Mouse (Mus musculus) thymus, adult 2 months (tissue): ENCODE data around the gene Mterf1b. TPM values are rescaled to one million over a fixed set of nuclear protein-coding genes. Genes with fewer than 3 reads are reported as not detected.

ENCODE experiments used
- DNase-seq: peaks from one replicate; pipeline ENCODE4 v3.0.0; 2021
- H3K27ac ChIP-seq: fragments of 200-500 bp; 2 replicates; pipeline ENCODE4 v1.5.1; 2012; ENCODE audit warnings: low read length, control low read depth; ENCODE audit not compliant: control insufficient read depth, insufficient read depth
- H3K27me3 ChIP-seq: fragments of 200-500 bp; 2 replicates; pipeline ENCODE4 v1.6.1; 2012; ENCODE audit warnings: mild to moderate bottlenecking, low read length, moderate library complexity, mixed read lengths; ENCODE audit not compliant: control insufficient read depth, insufficient read depth
- H3K36me3 ChIP-seq: fragments of 200-500 bp; 2 replicates; pipeline ENCODE4 v1.6.1; 2012; ENCODE audit warnings: mild to moderate bottlenecking, low read length, moderate library complexity; ENCODE audit not compliant: control insufficient read depth, insufficient read depth
- H3K4me1 ChIP-seq: fragments of 200-500 bp; replicated peaks from 2 replicates; pipeline ENCODE4 v1.6.1; 2012; ENCODE audit warnings: low read length; ENCODE audit not compliant: control insufficient read depth, insufficient read depth
- H3K4me3 ChIP-seq: fragments of 200-500 bp; 2 replicates; pipeline ENCODE4 v1.5.1; 2012; ENCODE audit warnings: mild to moderate bottlenecking, low read length, control low read depth, moderate library complexity; ENCODE audit not compliant: control insufficient read depth, insufficient read depth
- CTCF ChIP-seq: fragments of 200-500 bp; IDR thresholded peaks from 2 replicates; pipeline ENCODE4 v1.5.1; 2012; ENCODE audit warnings: mild to moderate bottlenecking, control low read depth, low read length, moderate library complexity, borderline replicate concordance; ENCODE audit not compliant: control insufficient read depth, poor library complexity, insufficient read depth; ENCODE audit errors: extremely low read depth
- POLR2A ChIP-seq: fragments of 200-500 bp; IDR thresholded peaks from 2 replicates; pipeline ENCODE4 v1.6.1; 2012; ENCODE audit warnings: mild to moderate bottlenecking, low read length, control low read depth, moderate library complexity; ENCODE audit not compliant: control insufficient read depth, poor library complexity, insufficient read depth; ENCODE audit errors: extremely low read depth
- WGBS: fragments of 180-500 bp; shearing (Covaris S2); methylation state at CpG from one replicate; pipeline ENCODE4 v1.1.7; 2018; 5-methylcytosine and 5-hydroxymethylcytosine counted together
- polyA plus RNA-seq: library from polyadenylated mRNA; depleted of rRNA; stranded (reverse); fragments of >200 nt; gene quantifications from 2 replicates; pipeline ENCODE4 v1.2.3, GENCODE M21; 2012; rRNA removed

The Mterf1b gene
- polyA plus RNA-seq, 1 experiment, result 0.34 TPM

DNA sequence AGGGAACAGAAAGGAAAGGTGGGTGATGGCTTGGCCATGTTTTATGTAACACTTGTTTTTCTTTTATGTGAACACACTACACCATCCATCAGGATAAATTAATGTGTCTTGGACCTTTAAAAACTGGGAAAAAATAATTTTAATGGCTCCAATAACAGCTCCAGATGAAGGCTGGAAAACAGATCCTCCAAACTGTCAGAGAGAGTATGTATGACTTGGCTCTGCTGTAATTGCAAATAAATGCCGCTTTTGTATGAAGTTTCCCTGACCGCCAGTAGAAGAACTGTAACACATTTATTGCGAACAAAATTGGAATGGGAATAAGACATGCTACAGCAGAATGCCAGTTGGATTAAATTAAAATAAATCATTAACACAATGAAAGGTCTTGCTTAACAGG is 29.1 kb downstream of the Mterf1b start:
- Histone ChIP-seq H3K27ac (no peak overlapping the region), H3K36me3 (no peaks in the 10 kb centered on the region)
- 94% methylated on average over 3 of the region's 3 CpGs for WGBS

DNA sequence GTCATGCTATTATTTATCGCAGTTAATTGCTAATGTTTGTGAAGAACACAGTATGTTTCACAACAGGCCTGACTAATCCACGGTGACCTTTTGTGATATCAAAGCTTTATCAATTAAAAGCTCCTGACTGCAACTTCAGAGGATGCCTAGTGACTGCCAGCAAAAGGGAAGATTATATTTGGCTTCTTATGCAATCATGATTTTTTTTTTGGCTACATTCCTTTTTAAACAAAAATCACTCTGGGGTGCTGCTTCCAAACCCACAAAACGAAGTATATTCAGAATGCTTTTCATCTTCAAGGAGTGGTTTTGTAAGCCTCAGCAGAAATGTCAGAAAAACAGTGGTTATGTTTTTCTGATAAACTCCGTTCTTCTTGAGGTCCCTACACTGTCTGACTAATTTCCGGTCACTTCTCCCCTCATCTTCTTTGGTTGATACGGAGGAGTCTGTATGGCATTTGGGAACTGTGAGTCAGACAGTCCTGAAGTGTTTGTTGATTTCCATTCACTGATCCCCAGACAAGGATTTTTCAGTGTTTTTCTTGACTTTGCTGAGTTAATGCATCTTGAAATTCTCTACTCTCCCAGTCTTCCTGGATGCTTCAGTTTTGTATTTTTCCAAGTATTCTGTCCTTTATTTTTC is 29.9 kb downstream of the Mterf1b start:
- Histone ChIP-seq H3K36me3 (no peaks in the 10 kb centered on the region), H3K27me3 (no peaks in the 10 kb centered on the region), H3K27ac (no peak overlapping the region), H3K4me3 (no peak overlapping the region), H3K4me1 (no peaks in the 10 kb centered on the region)
- 80% methylated on average over 6 of the region's 6 CpGs for WGBS
- TF ChIP-seq CTCF, result no peak
- TF ChIP-seq POLR2A, result no peak
- no peak for DNase-seq

More for the DNA sequence above, 29.1 kb downstream of the Mterf1b start:
- TF ChIP-seq CTCF, result no peak
- TF ChIP-seq POLR2A, result no peak
- Histone ChIP-seq H3K4me3 (no peak overlapping the region), H3K27me3 (no peaks in the 10 kb centered on the region), H3K4me1 (no peaks in the 10 kb centered on the region)
- DNase-seq, result no peak

DNA sequence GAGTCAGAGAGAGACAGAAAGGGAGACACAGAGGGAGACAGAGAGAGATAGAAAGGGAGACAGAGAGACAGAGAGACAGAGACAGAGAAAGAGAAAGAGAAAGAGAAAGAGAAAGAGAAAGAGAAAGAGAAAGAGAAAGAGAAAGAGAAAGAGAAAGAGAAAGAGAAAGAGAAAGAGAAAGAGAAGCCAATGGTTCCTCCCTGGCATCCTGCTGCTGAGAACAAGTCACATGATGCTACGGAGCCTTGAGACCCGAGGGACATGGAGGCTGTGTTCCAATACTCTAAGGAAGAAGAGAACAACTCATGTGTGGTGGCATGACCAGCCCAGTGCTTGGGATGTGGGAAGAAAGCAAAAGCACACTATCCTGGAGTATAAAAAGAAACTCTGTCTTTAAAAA is 40.0 kb downstream of the Mterf1b start:
- no peaks in the 10 kb centered on the region for H3K27me3 ChIP-seq
- no peak for DNase-seq
- no peaks in the 10 kb centered on the region for H3K36me3 ChIP-seq
- TF ChIP-seq POLR2A, result no peak
- TF ChIP-seq CTCF, result no peak
- H3K27ac ChIP-seq, result no peak overlapping the region
- 77% methylated on average over 2 of the region's 2 CpGs for WGBS
- no peak overlapping the region for H3K4me3 ChIP-seq
- no peaks in the 10 kb centered on the region for H3K4me1 ChIP-seq

DNA sequence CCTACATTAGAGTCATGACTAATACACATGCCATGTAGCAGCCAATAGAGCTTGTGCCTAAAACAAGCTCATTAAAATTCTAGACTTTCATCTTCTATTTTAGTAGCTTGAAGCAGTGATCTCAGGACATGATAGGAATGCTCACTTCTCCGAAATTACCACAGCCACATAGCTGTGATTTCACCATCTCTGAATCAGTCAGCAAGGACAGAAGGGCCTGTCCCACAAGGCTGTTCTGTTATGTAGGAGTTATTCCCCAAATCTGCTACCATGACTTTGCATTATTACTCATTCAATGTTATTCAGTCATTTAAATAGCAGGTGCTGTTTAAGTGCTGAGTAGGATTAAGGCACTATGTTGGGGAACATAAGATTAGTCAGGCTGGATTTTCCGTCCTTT is 42.3 kb downstream of the Mterf1b start:
- H3K36me3 ChIP-seq, result no peaks in the 10 kb centered on the region
- TF ChIP-seq CTCF (no peak), POLR2A (no peak)
- H3K27ac ChIP-seq, result no peak overlapping the region
- WGBS, result 88% methylated on average over 2 of the region's 2 CpGs
- no peaks in the 10 kb centered on the region for H3K4me1 ChIP-seq
- no peaks in the 10 kb centered on the region for H3K27me3 ChIP-seq
- no peak for DNase-seq
- H3K4me3 ChIP-seq, result no peak overlapping the region

DNA sequence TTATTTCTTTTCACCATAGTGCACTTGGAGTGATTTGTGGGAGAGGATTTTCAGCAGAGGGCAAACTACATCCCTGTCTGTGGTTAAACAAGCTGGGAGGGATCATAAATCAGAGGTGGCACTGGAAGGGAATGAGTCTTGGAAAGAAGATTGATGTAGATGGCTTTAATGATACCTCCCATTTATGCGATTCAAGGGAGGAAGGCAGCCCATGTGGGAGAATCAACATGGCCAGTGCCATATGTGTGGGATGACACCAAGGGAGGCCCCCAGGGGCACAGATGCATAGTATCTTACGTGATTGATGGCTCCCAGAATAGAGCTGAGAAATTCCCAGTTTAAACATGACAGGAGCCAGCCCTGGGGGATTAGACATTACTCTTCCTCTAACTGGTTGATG is 48.0 kb downstream of the Mterf1b start:
- 93% methylated on average over 2 of the region's 2 CpGs for WGBS

DNA sequence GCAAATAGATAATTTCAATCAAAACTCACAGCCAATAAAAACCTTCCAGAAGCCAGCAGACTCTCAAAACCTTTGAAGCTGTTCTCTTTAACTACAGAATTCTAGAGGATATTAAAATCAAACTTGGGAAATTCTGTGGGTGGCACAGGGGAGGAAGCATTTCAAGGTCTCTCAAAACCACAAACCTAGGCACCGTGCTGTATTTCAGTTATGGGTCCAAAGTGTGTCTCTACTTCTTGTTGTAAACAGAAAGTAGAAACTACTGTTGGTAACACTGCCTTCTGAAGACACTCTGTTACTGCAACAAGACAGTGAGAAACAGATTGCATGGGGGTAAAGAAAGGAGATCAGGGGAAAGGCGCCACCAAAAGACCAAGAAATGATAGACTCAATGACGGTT is 52.8 kb downstream of the Mterf1b start:
- Histone ChIP-seq H3K27me3 (no peaks in the 10 kb centered on the region), H3K27ac (no peak overlapping the region), H3K36me3 (no peaks in the 10 kb centered on the region), H3K4me1 (no peaks in the 10 kb centered on the region), H3K4me3 (no peak overlapping the region)
- TF ChIP-seq POLR2A, result no peak
- no peak for TF ChIP-seq CTCF
- DNase-seq, result no peak
- 25% methylated on average over 3 of the region's 3 CpGs for WGBS

More for the DNA sequence above, 48.0 kb downstream of the Mterf1b start:
- H3K27ac ChIP-seq, result no peak overlapping the region
- no peak overlapping the region for H3K4me3 ChIP-seq
- no peaks in the 10 kb centered on the region for H3K4me1 ChIP-seq
- no peaks in the 10 kb centered on the region for H3K36me3 ChIP-seq
- no peak for DNase-seq
- no peaks in the 10 kb centered on the region for H3K27me3 ChIP-seq
- TF ChIP-seq POLR2A (no peak), CTCF (no peak)

DNA sequence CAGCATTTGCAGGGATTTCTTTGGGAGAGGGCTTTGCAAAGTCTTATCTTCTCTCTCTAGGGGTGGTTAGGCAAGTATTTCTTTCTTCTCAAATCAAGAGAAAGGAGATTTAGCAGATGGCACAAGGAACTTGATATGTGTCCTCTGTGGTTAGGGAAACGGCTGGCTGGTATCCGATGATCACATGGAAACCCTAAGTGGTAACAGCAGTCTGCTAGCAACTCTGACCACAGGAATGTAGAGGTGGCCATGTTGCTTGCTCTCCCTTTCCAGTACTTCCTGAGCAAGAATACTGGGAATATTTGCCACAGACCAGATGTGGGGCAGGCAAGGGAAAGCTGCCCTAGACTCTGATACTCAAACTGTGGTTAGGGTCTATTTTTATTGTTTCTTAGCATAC is 53.9 kb downstream of the Mterf1b start:
- no peak overlapping the region for H3K4me3 ChIP-seq
- WGBS, result 16% methylated on average over 2 of the region's 2 CpGs
- no peak for TF ChIP-seq CTCF
- no peak for TF ChIP-seq POLR2A
- no peaks in the 10 kb centered on the region for H3K36me3 ChIP-seq
- DNase-seq, result no peak
- no peaks in the 10 kb centered on the region for H3K4me1 ChIP-seq
- H3K27me3 ChIP-seq, result no peaks in the 10 kb centered on the region
- no peak overlapping the region for H3K27ac ChIP-seq

Other genes starting within 250 kb of the Mterf1b start
- gene Cyp51, start 87.6 kb upstream of the Mterf1b start, polyA plus RNA-seq, result 20.8 and 22.6 TPM in 2 replicates